Mouse (Mus musculus) c-Kit-positive CD71-negative TER-119-negative erythroid progenitor cells, embryonic 14.5 days (primary cell): ENCODE data around the gene Prl6a1.

Experiments
- DNase-seq: peaks from one replicate; pipeline ENCODE4 v3.0.0-alpha.2; 2013; ENCODE audit warnings: low read depth

Prl6a1 gene

GRCm38 (mm10) chr13:27312334-27313225 is at the start of gene Prl6a1:
Prl6a1 (plus strand) TSS chr13:27312627.
- DNase-seq: no peak

GRCm38 (mm10) chr13:27334989-27335388 is 22.6 kb downstream of the Prl6a1 start:
- DNase-seq: no peak

GRCm38 (mm10) chr13:27342733-27343275 is 30.4 kb downstream of the Prl6a1 start:
- DNase-seq: no peak

- no peak for DNase-seq
Observed at GRCm38 (mm10) chr13:27345373-27345772, 32.9 kb downstream of the Prl6a1 start, which contains the start of gene Prl8a2. Prl8a2 (plus strand) TSS chr13:27345673.
